Mouse (Mus musculus) hindbrain, embryonic 12.5 days (tissue): ENCODE results near the gene Zfp207. TPM values are rescaled to one million over a fixed set of nuclear protein-coding genes. Genes with fewer than 3 reads are reported as not detected.
"Not testable (repeated sequence)": the region's sequence is repeated elsewhere in the genome, so short reads cannot be mapped to it uniquely, and the experiment has no call there.

Experiments used
- ATAC-seq: fragments of 200-750 bp; cut with Nextera tagmentation; 2 replicates; pipeline ENCODE4 v1.8.0; 2017; ENCODE audit warnings: moderate TSS enrichment; ENCODE audit not compliant: low FRiP score
- H3K27ac ChIP-seq: fragments of 300-500 bp; sonication (generic); 2 replicates; pipeline ENCODE4 v1.5.1; 2016; ENCODE audit warnings: mild to moderate bottlenecking
- H3K27me3 ChIP-seq: fragments of 300-500 bp; sonication (generic); 2 replicates; pipeline ENCODE4 v1.6.1; 2016; ENCODE audit warnings: mild to moderate bottlenecking
- H3K36me3 ChIP-seq: fragments of 300-500 bp; sonication (generic); 2 replicates; pipeline ENCODE4 v1.6.1; 2016; ENCODE audit warnings: mild to moderate bottlenecking
- H3K4me1 ChIP-seq: fragments of 300-500 bp; sonication (generic); 2 replicates; pipeline ENCODE4 v1.6.1; 2016
- H3K4me2 ChIP-seq: fragments of 300-500 bp; sonication (generic); replicated peaks from 2 replicates; pipeline ENCODE4 v1.6.1; 2016; ENCODE audit warnings: mild to moderate bottlenecking
- H3K4me3 ChIP-seq: fragments of 300-500 bp; sonication (generic); 2 replicates; pipeline ENCODE4 v1.5.1; 2016; ENCODE audit warnings: mild to moderate bottlenecking
- H3K9ac ChIP-seq: fragments of 300-500 bp; sonication (generic); 2 replicates; pipeline ENCODE4 v1.6.1; 2016; ENCODE audit warnings: mild to moderate bottlenecking, moderate library complexity
- H3K9me3 ChIP-seq: fragments of 300-500 bp; sonication (generic); replicated peaks from 2 replicates; pipeline ENCODE4 v1.6.1; 2016; ENCODE audit warnings: mild to moderate bottlenecking
- WGBS: fragments of 180-500 bp; shearing (Covaris S2); methylation state at CpG from one replicate; pipeline ENCODE4 v1.1.7; 2016; 5-methylcytosine and 5-hydroxymethylcytosine counted together
- polyA plus RNA-seq: library from polyadenylated mRNA; unstranded; fragments of >200 nt; fragmentation: Nextera tagmentation; extraction: Ambion mirVana; gene quantifications from 2 replicates; pipeline ENCODE4 v1.2.1, GENCODE M21; 2016

The Zfp207 gene
- polyA plus RNA-seq, 1 experiment from 2014 or later, result 265 TPM

DNA sequence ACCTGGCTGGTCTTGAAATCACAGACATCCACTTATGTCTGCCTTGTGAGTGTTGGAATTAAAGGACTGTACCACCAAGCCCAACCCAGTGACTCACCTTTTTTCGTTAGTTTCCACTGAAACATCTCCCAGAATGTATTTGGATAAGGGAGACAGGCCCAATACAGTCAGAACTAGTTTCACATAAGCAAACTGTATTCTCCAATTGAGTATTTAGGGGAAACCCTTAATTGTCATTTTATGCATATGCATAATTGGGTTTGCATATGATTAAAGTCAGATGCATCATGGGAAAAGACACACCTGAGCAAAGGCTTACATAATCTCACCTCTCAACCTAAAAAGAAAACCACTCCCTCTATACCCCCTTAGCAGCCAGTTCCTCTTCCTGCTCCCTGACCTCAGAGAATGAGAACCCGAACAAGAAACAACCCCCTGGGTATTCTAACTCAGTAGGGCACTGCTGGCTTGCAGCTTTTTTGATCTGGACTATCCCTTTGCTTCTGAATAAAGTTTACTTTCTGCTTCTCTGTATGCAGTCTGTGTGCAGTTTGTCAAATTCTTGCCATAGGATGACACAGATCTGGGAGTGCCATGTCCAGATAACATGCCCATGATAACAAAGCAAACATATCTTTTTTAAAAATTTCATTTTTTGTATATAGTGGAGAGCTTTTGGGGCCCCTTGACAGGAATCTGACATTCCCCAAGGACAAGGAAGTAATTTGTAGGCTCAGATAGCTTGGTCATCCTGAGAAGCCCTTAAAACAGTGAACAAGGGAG lies 37.3 kb downstream of the Zfp207 start:
- WGBS, result 64% methylated on average over 2 of the region's 2 CpGs
- Histone ChIP-seq H3K27me3 (no peaks in the 10 kb centered on the region), H3K36me3 (peaks cover 9% of the 10 kb centered on the region), H3K4me3 (no peak overlapping the region), H3K4me1 (no peaks in the 10 kb centered on the region), H3K9ac (no peak overlapping the region), H3K9me3 (no peaks in the 10 kb centered on the region), H3K4me2 (no peak overlapping the region), H3K27ac (no peak overlapping the region)
- no peak for ATAC-seq

DNA sequence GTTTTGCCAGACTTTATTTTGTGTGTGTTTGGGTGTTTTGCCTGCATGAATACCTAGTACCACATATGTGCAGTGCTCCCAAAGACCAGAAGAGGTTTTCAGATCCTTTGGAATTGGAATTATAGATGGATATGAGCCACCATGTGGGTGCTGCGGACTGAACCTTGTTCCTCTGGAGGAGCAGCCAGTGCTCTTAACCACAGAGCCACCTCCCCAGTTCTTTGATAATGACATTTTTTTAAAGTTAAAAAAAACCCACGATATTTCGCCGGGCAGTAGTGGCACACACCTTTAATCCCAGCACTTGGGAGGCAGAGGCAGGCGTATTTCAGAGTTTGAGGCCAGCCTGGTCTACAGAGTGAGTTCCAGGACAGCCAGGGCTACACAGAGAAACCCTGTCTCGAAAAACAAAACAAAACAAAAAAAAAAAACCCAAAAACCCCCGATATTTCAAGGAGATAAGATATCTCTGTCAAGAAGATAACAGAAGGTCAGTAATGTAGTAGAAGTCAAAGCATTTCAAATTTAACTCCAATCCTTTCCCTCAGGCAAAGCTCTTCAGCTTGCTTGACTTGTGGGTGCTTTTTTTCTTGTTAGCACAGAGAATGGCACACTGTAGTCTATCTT lies 38.5 kb downstream of the Zfp207 start:
- Histone ChIP-seq H3K9ac (no peak overlapping the region), H3K4me3 (no peak overlapping the region), H3K36me3 (peaks cover 7% of the 10 kb centered on the region), H3K27ac (no peak overlapping the region), H3K27me3 (no peaks in the 10 kb centered on the region), H3K4me2 (no peak overlapping the region), H3K4me1 (no peaks in the 10 kb centered on the region), H3K9me3 (no peaks in the 10 kb centered on the region)
- ATAC-seq, result no peak
- 86% methylated on average over 7 of the region's 7 CpGs for WGBS

DNA sequence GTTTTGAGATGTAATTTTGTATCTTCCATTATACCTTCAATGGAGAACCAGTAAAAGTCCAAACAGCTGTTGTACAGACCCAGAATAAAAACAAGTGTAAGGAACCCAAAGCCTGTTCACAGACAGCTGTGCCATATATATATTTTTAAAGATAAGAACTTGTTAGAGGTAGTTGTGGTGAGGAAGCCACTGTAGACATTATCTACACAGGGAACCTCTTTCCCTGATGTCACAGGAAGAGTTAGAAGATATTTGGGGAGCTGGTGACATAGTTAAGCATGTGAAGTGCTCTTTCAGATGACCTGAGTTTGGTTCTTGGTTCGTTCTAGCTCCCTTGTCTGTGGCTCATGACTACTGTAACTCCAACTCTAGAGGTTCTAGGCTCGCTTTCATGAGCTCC lies 41.6 kb downstream of the Zfp207 start:
- WGBS, result 85% methylated on average over 2 of the region's 2 CpGs
- Histone ChIP-seq H3K9me3 (no peaks in the 10 kb centered on the region), H3K4me1 (peaks cover 6% of the 10 kb centered on the region), H3K27me3 (no peaks in the 10 kb centered on the region), H3K9ac (no peak overlapping the region), H3K4me2 (no peak overlapping the region), H3K36me3 (no peaks in the 10 kb centered on the region), H3K4me3 (no peak overlapping the region), H3K27ac (no peak overlapping the region)
- no peak for ATAC-seq

DNA sequence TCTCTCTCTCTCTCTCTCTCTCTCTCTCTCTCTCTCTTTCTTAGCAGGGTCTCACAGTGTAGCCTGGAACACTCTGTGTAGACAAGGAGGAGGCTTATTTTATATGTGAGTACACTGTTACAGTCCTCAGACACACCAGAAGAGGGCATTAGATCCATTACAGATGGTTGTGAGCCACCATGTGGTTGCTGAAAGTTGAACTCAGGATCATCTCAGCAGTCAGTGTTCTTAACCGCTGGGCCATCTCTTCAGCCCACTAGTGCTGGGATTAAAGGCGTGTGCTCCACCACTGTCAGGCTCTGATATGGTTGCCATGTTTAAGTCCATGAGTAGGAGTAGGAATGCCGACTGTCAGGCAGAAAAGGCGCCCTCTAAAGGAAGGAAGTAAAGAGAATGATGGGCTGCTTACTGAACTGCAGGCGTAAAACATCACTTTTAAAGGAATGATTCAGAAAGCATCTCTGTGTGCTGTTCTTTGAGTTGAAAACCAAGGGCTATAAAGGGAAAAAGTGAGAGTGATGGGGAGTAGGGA lies 42.2 kb downstream of the Zfp207 start:
- H3K4me1 ChIP-seq, result peaks cover 9% of the 10 kb centered on the region
- no peak for ATAC-seq
- no peaks in the 10 kb centered on the region for H3K9me3 ChIP-seq
- no peaks in the 10 kb centered on the region for H3K27me3 ChIP-seq
- WGBS, result 65% methylated on average over 5 of the region's 5 CpGs
- H3K27ac ChIP-seq, result no peak overlapping the region
- no peaks in the 10 kb centered on the region for H3K36me3 ChIP-seq
- no peak overlapping the region for H3K9ac ChIP-seq
- no peak overlapping the region for H3K4me3 ChIP-seq
- H3K4me2 ChIP-seq, result no peak overlapping the region

DNA sequence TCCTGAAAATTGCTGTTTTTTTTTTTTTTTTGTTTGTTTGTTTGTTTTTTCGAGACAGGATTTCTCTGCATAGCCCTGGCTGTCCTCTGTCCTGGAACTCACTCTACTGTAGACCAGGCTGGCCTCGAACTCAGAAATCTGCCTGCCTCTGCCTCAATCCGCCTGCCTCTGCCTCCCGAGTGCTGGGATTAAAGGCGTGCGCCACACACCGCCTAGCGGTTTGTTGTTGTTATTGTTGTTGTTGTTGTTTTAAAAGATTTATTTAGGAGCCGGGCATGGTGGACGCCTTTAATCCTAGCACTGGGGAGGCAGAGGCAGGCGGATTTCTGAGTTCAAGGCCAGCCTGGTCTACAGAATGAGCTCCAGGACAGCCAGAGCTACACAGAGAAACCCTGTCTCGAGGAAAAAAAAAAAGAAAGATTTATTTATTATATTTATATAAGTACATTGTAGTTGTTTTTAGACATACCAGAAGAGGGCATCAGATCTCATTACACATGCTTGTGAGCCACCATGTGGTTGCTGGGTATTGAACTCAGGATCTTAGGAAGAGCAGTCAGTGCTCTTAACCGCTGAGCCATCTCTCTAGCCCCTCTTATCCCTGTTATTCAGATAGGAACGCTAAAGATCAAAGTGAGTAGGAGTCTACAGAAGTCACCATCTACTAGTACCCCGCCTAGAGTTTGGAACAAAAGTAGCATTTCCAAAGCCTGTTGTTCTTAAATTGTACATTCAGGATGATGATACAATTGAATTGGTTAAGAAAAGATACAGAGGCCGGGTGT lies 43.1 kb downstream of the Zfp207 start:
- not testable (repeated sequence) for H3K27ac ChIP-seq, H3K4me2 ChIP-seq, H3K9ac ChIP-seq, H3K4me1 ChIP-seq, H3K36me3 ChIP-seq, H3K4me3 ChIP-seq, ATAC-seq, H3K27me3 ChIP-seq, H3K9me3 ChIP-seq
- 78% methylated on average over 16 of the region's 16 CpGs for WGBS

DNA sequence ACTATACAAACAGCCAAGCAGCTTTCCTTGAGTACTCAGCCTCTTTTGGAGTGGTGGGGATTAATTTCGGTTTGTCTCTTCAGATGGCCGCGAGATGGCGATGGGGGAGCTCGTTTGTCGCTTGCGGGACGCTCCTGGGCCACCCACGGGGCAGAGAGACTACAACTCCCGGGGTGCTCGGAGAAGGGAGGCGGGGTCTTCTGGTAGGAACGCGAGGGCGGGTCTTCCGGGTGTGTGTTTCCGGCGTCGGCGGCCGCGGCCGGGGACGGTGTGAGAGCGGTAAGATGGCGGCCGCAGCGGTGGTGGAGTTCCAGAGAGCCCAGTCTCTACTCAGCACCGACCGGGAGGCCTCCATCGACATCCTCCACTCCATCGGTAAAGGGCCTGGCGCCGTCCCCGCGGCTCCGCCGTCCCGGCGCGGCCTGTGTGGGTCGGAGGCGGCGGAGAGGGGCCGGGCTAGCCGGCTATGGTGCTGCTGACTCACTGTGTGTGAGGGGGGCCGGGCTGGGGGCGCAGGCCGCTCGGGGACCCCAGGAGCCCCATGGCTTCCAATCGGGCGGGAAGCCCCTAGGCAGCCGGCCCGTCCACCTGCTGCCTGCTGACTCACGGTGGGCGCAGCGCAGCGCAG lies 45.4 kb downstream of the Zfp207 start, which contains the start of gene Psmd11:
Gene Psmd11, plus strand, starts transcription at position 235 of the 628 bp plus-strand sequence.
- peaks cover 18% of the 10 kb centered on the region for H3K36me3 ChIP-seq
- no peaks in the 10 kb centered on the region for H3K9me3 ChIP-seq
- peak within 1 kb of the TSS; percentile 98 for H3K9ac ChIP-seq
- peak within 1 kb of the TSS; percentile 94 for H3K27ac ChIP-seq
- peaks cover 9% of the 10 kb centered on the region for H3K4me1 ChIP-seq
- H3K4me2 ChIP-seq, result peak within 1 kb of the TSS; percentile 81
- no peaks in the 10 kb centered on the region for H3K27me3 ChIP-seq
- peak within 1 kb of the TSS; percentile 100 for H3K4me3 ChIP-seq
- WGBS, result 0% methylated on average over 54 of the region's 58 CpGs
- peak; percentile 99 for ATAC-seq

DNA sequence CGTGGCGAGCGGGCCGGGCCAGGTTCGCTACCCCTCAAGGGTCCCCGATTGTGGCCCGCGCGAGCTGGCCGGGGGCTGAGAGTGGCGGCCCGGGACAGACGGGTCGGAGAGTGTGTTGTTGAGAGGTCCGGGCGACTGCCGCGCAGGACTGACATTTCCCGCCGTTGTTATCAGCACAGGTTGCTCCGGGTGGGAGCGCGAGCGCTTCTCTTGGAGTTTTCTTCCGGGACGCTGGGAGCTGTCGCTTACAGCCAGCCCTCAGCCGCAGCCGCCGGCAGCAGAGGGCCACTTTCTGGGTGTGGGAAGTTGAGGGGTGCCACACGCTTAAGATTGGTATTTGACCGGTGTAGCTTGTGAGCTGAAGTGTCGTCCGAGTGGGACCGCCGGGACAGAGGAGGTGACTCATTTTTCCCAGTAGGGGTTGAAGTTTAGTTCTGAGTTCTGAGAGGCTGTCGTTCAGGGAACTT lies 46.0 kb downstream of the Zfp207 start:
- WGBS, result under 1% methylated on average over 34 of the region's 37 CpGs
- ATAC-seq, result no peak; the same call in 1 of the 2 replicates
- H3K36me3 ChIP-seq, result peaks cover 20% of the 10 kb centered on the region
- H3K4me1 ChIP-seq, result peaks cover 9% of the 10 kb centered on the region
- no peaks in the 10 kb centered on the region for H3K9me3 ChIP-seq
- H3K27ac ChIP-seq, result peak overlapping the region; percentile 94
- peak overlapping the region; percentile 98 for H3K9ac ChIP-seq
- peak overlapping the region; percentile 100 for H3K4me3 ChIP-seq
- H3K27me3 ChIP-seq, result no peaks in the 10 kb centered on the region
- peak overlapping the region; percentile 81 for H3K4me2 ChIP-seq

DNA sequence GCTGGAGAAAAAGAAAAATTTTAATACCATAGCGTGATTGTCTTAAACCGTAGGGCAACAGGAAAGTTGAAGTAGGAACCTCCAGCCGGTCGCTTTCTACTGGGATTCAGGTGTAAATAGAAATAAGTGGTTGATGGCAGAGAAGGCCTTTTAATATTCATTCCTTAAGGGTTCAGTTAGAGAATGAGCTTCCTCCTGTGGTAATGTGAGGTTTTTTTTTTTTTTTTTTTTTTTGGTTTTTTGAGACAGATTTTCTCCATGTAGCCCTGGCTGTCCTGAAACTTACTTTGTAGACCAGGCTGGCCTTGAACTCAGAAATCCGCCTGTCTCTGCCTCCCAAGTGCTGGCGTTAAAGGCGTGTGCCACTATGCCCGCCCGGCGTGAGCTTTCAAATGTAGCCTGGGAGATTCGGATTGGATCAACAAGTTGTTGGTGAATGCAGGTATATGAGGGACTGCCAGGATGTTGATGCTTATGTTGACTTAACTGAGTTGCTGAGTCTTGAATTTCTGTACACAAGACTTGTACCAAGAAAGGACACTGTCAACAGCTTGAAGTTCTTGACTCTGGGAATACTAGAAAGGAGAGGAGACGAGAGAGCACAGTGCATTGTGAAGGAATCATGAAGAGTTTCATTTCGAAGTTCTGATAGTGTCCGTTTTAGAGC lies 46.6 kb downstream of the Zfp207 start:
- no peaks in the 10 kb centered on the region for H3K9me3 ChIP-seq
- 65% methylated on average over 14 of the region's 14 CpGs for WGBS
- H3K4me2 ChIP-seq, result peak overlapping the region; percentile 81
- peak overlapping the region; percentile 98 for H3K9ac ChIP-seq
- H3K36me3 ChIP-seq, result peaks cover 23% of the 10 kb centered on the region
- ATAC-seq, result no peak
- peaks cover 9% of the 10 kb centered on the region for H3K4me1 ChIP-seq
- H3K4me3 ChIP-seq, result peak overlapping the region; percentile 100
- H3K27me3 ChIP-seq, result no peaks in the 10 kb centered on the region
- H3K27ac ChIP-seq, result no peak overlapping the region

DNA sequence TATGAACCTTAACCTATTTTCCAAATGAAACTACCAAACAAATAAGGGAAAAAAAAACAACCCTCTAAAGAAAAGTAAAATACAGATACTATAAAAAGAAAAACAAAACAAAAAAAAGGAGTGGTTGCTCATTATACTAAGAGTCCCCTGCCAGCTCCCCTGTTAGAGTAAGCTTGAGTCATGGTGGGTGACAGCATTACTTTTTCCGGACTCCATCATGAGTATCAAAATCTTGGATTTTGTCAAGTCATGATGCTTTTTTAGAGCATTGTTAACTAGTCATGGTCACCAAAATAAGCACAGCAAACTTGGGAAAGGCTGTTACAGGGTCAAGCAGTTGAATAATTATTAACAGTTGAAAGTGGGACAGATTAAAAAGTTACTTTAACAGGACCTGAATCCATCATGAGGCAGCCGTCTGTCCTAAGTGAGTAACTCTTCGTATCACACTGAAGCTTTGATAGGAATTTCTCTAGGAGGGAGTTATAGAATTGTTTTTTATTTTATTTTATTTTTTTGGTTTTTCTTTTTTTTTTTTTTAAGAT lies 47.4 kb downstream of the Zfp207 start:
- peaks cover 27% of the 10 kb centered on the region for H3K36me3 ChIP-seq
- WGBS, result 95% methylated on average over 3 of the region's 3 CpGs
- ATAC-seq, result no peak
- peaks cover 9% of the 10 kb centered on the region for H3K4me1 ChIP-seq
- no peak overlapping the region for H3K9ac ChIP-seq
- H3K4me2 ChIP-seq, result no peak overlapping the region
- no peaks in the 10 kb centered on the region for H3K9me3 ChIP-seq
- H3K27ac ChIP-seq, result no peak overlapping the region
- no peaks in the 10 kb centered on the region for H3K27me3 ChIP-seq
- H3K4me3 ChIP-seq, result no peak overlapping the region

DNA sequence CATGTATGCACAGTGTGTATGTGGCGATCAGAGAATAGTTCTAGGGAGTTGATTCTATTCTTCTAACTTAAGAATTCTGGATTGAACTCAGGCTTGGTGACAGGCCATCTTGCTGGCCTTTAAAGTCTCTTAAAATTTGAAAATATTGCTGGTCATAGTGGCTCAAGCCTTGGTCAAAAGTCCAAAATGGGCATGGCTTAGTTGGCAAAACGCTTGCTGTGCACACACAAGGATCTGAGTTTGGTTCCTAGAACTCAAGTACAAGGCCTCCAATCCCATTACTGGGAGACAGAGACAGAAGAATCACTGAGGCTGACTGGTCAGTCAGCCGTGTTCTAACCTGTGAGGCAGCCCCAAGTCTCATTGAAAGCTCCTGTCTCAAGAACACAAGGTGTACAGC lies 63.8 kb downstream of the Zfp207 start:
- Histone ChIP-seq H3K4me1 (no peaks in the 10 kb centered on the region), H3K27me3 (no peaks in the 10 kb centered on the region), H3K4me2 (no peak overlapping the region), H3K9ac (no peak overlapping the region), H3K36me3 (peaks cover 56% of the 10 kb centered on the region), H3K4me3 (no peak overlapping the region), H3K27ac (no peak overlapping the region), H3K9me3 (no peaks in the 10 kb centered on the region)
- no peak for ATAC-seq
- WGBS, result 98% methylated on average over 3 of the region's 3 CpGs

DNA sequence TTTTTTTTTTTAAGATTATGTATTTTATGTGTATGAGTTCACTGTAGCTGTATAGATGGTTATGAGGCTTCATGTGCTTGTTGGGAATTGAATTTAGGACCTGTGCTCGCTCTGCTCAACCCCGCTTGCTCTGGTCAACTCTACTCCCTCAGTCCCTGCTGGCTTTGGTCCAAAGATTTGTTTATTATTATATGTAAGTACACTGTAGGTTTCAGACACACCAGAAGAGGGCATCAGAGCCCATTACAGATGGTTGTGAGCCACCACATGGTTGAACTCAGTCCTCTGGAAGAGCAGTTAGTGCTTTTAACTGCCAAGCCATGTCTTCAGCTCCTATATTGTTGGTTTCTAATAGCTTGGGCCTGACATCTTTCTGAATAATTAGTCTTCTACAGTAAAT lies 66.8 kb downstream of the Zfp207 start:
- ATAC-seq, result no peak
- no peak overlapping the region for H3K9ac ChIP-seq
- peaks cover 52% of the 10 kb centered on the region for H3K36me3 ChIP-seq
- no peak overlapping the region for H3K27ac ChIP-seq
- H3K4me3 ChIP-seq, result no peak overlapping the region
- no peaks in the 10 kb centered on the region for H3K9me3 ChIP-seq
- no peaks in the 10 kb centered on the region for H3K27me3 ChIP-seq
- no peak overlapping the region for H3K4me2 ChIP-seq
- WGBS, result 95% methylated on average over 2 of the region's 2 CpGs
- H3K4me1 ChIP-seq, result no peaks in the 10 kb centered on the region
